Mouse (Mus musculus) layer of hippocampus, adult 18-20 months (tissue): ENCODE results near the gene Gpt2. TPM values are rescaled to one million over a fixed set of nuclear protein-coding genes. Genes with fewer than 3 reads are reported as not detected.

ENCODE experiments used
- DNase-seq, 2 experiments: peaks; one replicate each; pipeline ENCODE4 v3.0.0; 2022; ENCODE audit warnings: low spot score in 2 of 2
- long read RNA-seq: library from polyadenylated mRNA; stranded (forward); transcript quantifications from one replicate; pipeline ENCODE4 v2.0.0, GENCODE M21; 2021
- total RNA-seq, 2 experiments: library from RNA; stranded (reverse); gene quantifications; 2 replicates each; pipeline ENCODE4 v1.2.3; 2021

Gene Gpt2
- 10 to 100 TPM; 86.8 to 90.7 TPM for total RNA-seq
- long read RNA-seq, transcript Gpt2-201 (12 exons, 3,639 nt), result major isoform, 113 of 139 reads
- long read RNA-seq, partial matches to known transcripts, result 7 of 139 reads
- long read RNA-seq, other reads (novel, unspliced or antisense), result 19 of 139 reads

DNA sequence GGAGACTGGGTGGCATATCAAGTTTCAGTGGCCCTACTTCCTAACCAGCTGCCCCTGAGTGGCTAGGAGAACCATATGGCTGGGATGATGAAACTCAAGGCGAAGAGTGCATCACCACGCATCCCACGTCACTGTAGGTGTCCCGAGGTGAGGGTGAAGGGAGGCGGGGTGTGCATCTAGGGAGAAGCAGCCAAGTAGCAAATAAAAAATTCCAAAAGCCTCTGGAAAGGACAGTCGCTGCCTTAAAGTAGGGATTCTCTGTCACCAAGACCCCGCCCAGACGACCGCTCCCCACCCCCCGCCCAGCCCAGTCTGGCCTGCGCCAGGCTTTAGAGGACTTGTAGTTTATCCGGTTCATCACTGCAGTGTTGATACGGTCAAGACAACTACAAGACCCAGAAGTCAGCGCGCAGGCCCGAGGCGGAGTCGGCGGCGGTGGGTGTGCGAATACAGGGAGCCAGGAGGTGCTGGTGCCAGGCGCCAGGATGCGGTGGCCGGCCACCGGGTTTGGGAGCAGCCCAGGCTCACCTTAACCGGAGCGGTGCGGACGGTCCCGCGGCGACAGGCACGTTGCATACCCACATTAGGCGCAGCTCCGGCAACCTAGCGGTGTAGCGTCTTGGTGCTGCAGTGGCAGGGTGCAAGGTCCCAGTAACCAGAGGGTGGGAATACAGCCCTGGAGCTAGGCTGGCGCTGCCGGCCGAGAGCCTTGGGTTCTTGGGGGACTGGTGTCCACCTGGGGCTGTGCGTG lies at the start of gene Gpt2:
Gene Gpt2 (plus strand): TSS at position 452 of the 751 bp plus-strand sequence.
- DNase-seq, result peak; percentile 95 to 98

DNA sequence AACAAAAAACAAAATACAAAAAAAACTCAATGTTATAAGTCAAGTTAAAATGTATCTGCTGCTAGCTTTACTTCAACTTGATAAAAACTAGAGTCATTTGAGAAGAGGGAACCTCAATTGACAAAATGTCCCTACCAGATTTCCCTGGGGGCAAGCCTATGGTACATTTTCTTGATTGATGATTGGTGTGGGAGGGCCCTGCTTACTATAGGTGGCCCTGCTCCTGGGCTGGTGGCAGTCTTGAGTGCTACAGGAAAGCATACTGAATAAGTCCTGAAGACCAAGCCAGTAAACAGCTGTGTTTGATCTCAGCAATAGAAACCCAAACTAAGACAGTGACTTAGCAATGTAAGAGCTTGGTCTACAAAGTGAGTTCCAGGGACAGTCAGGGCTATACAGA lies 48.3 kb upstream of the Gpt2 start:
- no peak for DNase-seq

DNA sequence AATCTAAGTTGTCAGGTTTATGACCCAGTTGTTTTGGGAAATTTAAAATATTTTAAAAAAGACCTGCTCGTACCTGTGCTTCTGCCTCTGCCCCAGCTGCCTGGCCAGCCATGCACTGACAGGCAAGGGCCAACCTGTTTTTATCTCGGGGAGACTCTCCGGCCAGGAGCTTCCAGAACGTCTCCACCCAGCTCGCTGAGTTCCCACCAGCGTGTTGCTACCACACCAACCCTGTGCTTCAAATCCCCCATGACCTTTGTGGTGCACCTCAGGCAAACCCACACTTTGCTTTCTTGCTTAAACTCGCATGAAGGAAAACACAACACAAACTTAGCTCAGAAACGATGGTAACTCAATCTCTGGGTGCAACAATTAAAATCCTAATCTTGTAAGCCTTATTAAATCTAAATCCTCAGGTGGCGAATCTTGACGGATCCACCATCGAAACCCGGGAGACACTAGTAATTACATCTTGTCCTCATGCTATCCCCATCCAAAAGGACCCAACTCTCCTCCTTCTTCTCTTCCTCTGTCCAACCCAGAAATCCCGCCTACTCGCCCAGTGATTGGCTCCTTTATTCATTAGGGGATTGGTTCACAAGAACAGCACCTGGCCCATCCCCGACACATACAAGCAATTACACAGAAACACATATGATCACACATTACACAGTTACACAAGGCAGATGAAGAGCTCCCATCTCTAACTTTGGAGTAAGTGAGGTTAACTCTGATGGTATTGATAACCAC lies 46.3 kb upstream of the Gpt2 start:
- no peak for DNase-seq

DNA sequence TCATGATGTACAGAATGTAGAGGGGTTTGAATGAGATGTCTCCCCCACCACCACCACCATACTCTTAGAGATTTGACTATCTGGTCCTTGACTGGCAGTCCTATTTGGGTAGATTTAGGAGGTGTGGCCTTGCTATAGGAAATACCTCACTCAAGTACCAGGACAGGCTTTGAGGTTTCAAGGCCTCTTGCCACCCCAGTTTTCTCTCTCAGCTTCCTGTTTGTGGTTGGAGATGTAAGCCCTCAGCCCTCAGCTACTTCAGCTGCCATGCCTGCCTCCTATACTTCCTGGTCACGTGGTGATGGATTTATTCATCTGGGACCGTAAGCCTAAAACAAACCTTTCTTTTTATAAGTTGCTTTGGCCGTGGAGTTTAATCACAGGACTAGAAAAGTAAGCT lies 42.0 kb upstream of the Gpt2 start:
- DNase-seq, result no peak

DNA sequence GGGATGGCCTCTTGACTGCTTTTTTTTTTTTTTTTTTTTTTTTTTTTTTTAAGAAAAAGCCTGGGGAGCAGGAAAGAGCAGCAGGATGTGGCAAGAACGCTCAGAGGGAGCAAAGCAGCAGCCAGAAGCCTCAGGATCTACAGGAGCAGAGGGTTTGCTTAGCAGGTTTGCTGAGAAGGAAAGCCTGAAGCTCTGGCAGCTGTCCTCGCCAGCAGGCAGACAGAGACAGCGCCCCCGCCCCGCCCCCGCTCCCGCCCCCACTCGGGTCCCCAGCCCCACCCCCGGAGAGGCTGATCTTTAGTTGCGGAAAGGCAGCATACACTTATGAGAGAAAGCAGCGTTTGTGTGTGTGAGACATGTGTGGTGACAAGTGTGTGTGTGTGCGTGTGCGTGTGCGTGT lies 40.0 kb upstream of the Gpt2 start:
- no peak for DNase-seq

DNA sequence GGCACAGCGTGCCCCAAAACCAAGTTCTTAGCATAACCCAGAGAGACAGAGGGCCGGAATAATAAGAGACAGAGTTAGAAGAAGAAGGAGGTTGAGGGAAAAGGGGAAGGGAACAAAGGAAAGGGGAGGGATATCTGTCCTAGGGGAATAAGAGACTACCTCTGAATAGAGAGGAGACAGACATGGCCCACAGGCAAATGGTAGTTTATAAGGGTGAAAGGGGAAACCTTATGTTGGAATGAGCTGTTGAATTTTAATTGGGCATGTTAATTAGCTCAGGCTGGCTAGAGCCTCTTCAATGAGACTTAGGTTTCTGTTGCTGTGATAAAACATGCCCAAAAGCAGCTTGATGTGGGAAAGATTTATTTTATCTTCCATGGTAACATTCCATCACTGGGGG lies 39.1 kb upstream of the Gpt2 start:
- DNase-seq, result no peak

DNA sequence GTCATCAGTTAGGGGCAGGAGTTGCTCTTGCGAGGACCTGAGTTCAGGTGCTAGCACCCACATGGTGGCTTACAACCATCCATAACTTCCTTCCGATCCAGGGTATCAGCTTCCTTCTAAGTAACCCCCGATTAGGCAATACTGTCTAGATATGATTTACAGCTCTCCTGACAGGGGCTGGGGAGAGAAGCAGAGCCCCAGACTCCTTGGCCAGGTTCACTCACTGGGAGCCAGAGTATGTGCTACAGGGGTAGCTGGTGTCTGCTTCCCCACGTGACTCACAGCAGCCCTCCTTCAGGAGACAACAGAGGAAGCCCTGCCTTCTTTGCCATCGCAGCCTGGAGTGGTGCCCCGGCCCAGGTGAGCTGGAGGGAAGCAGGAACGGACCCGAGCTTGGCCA lies 37.6 kb upstream of the Gpt2 start:
- no peak for DNase-seq

DNA sequence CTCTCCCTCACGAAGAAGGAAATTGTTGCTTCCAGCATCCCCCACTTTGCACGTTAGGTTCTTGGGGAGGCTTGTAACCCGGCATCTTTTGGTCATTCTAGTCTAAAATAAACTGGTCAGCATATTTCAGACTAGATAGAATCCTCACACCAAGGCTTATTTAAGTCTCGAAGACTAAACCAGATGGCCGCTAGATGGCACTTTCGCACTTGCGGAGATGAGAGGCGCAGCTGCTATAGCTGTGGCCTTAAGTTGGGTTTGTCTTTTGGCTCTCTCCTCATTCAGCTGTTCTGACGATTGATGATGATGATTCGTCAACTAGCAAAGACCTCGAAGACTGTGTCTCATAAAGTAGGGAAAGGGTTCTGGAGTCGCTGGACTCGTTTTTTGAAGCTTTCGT lies 35.8 kb upstream of the Gpt2 start:
- peak; percentile 54 to 78 for DNase-seq

- DNase-seq, result no peak
Measured at GRCm38 (mm10) chr8:85459582-85459981, 32.8 kb upstream of the Gpt2 start.

DNA sequence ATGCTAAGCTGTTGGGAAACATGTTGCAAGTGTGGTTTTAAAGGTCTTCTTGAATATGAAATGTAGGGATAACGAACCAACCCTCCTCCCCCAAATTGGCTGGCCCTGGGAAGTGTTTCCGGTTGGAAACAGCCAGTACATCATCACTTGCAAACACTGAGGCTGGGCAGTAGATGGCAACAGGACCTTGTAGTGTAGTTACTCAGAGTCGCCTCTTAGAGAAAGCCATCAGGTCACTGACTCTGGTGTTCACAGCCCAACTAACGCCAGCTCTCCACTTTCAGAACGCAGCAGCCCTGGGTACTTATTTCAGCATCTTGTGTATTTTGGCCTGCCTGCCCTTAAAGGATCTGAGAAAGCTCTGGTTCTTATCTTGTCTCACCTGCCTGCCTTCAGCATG lies 31.6 kb upstream of the Gpt2 start:
- peak in 1 of 2 experiments; percentile 34 for DNase-seq

- no peak for DNase-seq
Measured at GRCm38 (mm10) chr8:85461377-85461776, 31.0 kb upstream of the Gpt2 start.

- DNase-seq, result no peak
Measured at GRCm38 (mm10) chr8:85462441-85462840, 29.9 kb upstream of the Gpt2 start.

GRCm38 (mm10) chr8:85464316-85464715 lies 28.1 kb upstream of the Gpt2 start:
- no peak for DNase-seq

DNA sequence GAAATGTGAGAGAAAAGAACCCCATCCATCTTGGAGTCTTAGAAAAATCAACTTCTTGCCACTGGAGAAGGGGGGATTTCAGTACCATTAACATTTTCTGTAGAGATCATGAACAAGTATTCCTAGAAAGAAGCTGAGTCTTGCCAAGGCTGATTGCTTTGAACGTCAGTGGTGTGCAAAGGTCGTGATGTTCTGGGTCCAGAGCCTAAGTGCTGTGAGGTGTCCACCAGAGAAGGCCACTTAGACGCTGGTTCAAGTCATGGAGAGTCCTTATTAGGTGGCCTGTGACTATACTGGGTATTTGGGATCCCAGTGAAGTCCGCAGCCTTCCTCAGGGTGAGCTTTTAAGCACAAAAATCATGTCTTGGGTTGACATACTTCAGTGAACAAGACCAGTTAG lies 26.3 kb upstream of the Gpt2 start:
- no peak for DNase-seq

GRCm38 (mm10) chr8:85470753-85471152 lies 21.6 kb upstream of the Gpt2 start:
- no peak for DNase-seq

GRCm38 (mm10) chr8:85472800-85473199 lies 19.6 kb upstream of the Gpt2 start:
- DNase-seq, result no peak

GRCm38 (mm10) chr8:85473246-85473645 lies 19.1 kb upstream of the Gpt2 start:
- no peak for DNase-seq

DNA sequence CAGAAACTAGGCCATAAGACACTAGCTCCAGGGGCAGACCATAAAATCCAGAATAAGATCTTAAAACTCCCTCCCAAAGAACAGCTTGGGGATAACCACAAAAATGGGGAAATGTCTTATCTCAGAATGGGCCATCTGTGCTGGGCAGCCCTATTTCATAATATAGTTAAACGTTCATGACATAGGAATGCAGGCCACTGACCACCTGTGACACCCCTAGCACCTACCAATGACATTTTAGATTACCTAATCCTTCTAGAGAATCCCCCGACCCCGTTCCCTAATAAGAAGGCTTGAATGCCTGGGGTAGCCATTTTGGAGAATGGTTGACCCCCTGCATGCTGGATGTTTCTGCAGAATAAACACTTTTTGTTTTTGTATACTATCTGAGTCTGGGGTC lies 17.5 kb upstream of the Gpt2 start:
- no peak for DNase-seq

- no peak for DNase-seq
Measured at GRCm38 (mm10) chr8:85476970-85477545, 15.3 kb upstream of the Gpt2 start.

- no peak for DNase-seq
Measured at GRCm38 (mm10) chr8:85478397-85478796, 14.0 kb upstream of the Gpt2 start.

- DNase-seq, result no peak
Measured at GRCm38 (mm10) chr8:85479710-85480109, 12.7 kb upstream of the Gpt2 start.

GRCm38 (mm10) chr8:85481900-85482299 lies 10.5 kb upstream of the Gpt2 start:
- peak; percentile 26 to 48 for DNase-seq
